Mouse (Mus musculus) right cerebral cortex, postnatal 4 days (tissue): ENCODE data around the gene Tmem132b.

Experiments
- DNase-seq: peaks from one replicate; pipeline ENCODE4 v3.0.0-alpha.2; 2022

Tmem132b gene

DNA sequence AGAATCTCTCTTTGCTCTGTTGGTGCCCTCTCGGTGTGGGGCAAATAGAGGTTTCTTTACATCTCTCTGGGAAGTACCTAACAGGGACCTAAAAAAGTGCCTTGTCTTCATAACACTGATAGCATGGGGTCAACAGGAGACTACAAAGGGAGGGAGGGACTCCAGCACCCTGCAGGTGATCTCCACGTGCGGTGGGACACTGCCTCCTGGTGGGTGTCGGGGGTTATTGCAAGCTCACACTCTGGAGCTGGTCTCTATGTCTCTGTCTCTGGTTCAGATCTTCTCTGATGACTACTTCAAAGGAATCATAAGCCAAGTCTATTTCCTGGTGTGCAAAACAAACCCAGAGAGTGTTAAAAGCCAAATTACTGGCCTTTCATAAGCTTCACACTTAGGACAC is 47.6 kb downstream of the Tmem132b start:
- no peak for DNase-seq

DNA sequence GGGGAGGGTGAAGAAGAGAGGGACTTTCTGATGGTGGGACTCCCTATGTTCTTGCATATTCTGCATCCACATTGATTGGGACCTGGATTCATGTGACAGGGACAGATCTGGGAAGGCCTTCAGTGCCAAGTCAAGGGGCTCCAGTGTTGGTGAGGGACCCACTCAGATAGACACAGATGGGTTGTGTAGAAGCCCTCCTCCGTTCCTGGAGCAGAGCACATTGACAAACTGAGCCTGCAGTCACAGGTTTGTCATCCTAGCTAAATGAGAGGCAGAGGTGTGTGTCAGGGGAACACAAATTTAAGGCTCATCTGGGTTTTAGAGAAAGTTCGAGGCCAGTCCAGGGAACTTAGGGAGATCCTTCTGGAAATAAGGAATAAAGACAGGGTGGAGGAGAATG is 51.7 kb downstream of the Tmem132b start:
- no peak for DNase-seq

DNA sequence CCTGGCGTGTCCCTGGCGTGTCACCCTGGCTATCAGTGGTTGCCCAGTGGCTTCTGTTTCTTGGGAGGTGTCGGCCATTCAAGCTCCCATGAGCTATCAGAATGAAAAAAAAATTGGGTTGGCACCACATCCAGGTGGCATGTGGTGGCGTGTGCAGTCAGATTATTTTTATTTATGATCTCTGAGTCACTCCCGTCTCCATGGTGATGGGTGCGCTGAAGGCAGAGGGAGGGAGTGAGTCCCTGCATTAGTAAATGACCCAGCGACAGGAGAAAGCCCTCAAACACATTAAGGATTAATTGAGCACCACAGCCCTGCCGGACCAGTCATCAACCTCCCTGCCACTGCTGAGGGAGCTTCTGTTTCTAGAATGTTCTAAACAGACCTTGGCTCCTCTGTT is 52.3 kb downstream of the Tmem132b start:
- no peak for DNase-seq

- no peak for DNase-seq
Measured at GRCm38 (mm10) chr5:125585211-125585610, 53.6 kb downstream of the Tmem132b start.

GRCm38 (mm10) chr5:125588203-125588602 is 56.6 kb downstream of the Tmem132b start:
- no peak for DNase-seq

- peak; percentile 32 for DNase-seq
Measured at GRCm38 (mm10) chr5:125588876-125589667, 57.5 kb downstream of the Tmem132b start.

DNA sequence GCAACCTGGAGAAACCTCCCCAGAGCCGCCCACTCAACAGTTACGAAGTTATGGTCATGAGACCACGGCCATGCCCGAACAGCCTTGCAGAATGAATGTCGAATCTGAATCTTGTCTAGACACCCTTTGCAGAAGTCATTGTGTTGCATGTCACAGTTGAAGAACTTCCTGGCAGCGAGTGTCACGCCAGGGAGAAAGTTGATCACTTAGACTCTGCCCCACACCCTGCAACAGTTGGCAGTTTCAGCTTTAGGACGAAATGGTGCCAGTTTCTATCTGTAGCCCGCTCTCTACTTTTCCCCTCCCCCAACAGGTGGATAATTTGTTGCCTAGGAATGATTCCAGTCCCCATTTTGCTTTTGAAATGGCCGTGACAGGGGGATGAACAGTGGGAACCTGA is 66.5 kb downstream of the Tmem132b start:
- no peak for DNase-seq

DNA sequence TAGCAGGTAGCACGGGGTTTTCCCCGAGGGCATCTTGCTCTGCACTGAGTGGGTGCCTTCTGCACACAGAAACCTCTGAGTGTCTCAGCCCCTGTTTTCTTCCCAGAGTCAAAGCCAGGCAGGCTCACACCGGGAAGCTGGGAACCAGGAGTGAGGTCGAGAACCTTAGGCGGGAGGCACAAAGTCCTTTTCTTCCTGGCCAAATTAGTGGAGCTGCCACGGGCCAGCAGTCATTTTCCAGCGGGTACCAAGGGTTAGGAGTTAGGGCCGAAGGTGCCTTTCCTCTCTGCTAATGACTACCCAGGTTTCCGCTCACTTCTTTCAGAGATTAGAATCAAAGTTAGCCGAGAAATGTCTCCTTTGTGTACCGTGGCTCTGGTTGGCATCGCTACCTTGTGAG is 75.6 kb downstream of the Tmem132b start:
- DNase-seq, result no peak

DNA sequence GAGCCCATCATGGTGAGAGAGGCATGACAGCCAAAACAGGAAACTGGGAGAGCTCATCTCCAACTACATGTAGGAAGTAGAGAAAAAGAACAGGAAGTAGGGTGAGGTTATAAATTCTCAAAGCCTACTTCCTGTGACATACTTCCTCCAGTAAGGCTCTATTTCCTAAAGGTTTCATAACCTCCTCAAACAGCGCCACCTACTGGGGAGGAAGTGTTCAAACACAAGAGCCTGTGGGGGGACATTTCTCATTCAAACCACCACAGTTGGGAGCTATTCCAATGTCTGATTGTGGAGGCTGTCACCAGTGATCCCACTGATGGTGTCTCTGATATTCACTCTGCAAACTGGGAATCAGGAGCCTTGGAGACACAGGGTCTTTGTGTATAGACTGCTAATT is 78.4 kb downstream of the Tmem132b start:
- no peak for DNase-seq

- no peak for DNase-seq
Measured at GRCm38 (mm10) chr5:125612460-125612859, 80.9 kb downstream of the Tmem132b start.

- no peak for DNase-seq
Measured at GRCm38 (mm10) chr5:125613136-125613535, 81.6 kb downstream of the Tmem132b start.

DNA sequence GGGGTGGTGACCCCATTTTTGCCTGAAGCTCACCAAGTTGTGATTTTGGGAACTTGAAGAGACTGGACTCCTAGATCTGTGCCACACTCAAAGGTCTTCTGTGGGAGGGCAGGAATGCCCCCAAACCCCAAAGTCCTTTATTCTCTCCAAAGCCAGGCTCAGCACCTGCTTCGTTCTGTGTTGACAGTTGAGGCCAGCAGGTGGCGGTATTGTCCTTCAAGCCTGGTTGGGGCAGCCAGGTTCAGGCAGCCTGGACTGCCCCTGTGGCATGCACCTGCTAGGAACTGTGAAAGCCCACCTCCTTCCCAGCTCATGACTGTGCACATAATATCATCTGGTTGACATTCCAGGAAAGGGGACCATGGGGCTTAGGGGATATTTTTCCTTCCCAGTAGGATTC is 82.8 kb downstream of the Tmem132b start:
- DNase-seq, result peak; percentile 62

DNA sequence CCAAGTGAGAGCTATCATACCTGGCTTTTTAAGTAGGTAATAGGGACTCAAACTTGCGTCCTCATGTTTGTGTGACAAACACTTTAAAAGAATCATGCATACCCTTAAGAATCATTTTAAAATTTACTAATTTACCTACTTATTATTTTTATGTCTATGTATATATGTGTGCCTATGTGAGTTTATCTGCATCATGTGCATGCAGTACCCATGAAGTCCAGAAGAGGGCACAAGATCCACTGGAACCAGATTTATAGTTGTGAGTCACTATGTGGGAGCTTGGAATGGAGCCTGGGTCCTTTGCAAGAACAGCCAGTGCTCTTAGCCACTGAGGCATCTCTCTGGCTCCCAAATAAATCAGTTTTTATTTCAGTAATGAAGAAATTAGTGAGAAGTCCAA is 85.5 kb downstream of the Tmem132b start:
- no peak for DNase-seq

- no peak for DNase-seq
Measured at GRCm38 (mm10) chr5:125627816-125628348, 96.3 kb downstream of the Tmem132b start.

GRCm38 (mm10) chr5:125634666-125635065 is 103.1 kb downstream of the Tmem132b start:
- no peak for DNase-seq

- DNase-seq, result peak; percentile 28
Measured at GRCm38 (mm10) chr5:125640966-125641365, 109.4 kb downstream of the Tmem132b start.

- no peak for DNase-seq
Measured at GRCm38 (mm10) chr5:125641531-125642147, 110.1 kb downstream of the Tmem132b start.

- DNase-seq, result no peak
Measured at GRCm38 (mm10) chr5:125648236-125648635, 116.7 kb downstream of the Tmem132b start.

- DNase-seq, result no peak
Measured at GRCm38 (mm10) chr5:125649982-125650381, 118.4 kb downstream of the Tmem132b start.

DNA sequence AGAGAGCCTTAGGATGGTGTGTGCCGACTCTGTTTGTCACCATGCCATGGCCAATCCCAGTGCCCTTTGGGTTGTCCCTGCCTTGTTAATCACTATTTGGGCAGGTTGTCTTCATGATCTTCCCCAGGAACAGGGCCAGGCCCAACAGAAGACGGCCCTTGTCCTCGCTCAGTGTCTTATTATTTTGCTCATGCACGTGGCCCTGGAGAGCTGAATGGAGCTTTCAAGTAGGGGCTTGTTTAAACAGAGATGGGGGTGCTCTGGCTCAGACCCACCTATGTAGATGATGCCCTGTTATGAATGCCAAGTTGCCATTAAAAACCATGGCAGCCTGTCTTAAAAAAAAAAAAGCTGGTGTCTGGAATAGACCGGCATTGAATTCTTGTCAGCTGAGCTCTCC is 126.5 kb downstream of the Tmem132b start:
- DNase-seq, result peak; percentile 18

DNA sequence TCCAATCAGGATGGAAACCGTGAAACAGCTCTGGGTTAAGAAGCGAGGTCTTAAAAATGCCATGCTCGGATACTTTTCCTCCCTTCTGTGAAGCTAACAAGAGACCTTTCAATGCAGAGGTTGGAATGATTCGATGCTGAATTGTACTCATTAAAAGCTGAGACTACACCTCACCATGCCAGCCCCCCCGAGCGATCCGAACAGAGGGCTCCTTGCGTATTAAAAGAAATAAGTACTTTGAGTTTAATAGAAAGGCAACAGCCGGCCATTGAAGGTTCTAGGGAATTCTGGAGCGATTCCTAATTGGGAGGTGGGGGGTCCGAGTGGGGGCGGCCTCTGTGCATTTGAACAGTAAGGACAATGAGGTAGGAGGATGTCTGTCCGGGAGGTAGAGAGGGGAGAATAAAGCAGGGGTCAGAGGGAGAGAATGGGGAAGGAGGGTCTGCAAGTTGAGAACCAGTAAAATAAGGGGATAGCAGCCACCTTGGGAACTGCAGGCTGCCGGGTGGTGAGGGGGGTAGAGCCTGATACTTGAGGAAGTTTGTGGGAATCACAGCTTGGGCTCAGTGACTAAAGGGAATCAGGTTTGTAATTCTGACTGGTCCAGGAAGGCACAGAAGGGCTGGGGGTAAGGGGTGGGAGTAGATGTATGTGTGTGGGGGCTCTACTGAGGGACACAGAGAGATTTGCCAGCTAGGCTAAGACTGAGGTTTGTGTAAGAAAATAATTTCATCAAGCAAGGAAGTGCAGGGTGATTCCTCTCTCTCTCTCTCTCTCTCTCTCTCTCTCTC is 127.6 kb downstream of the Tmem132b start:
- no peak for DNase-seq

GRCm38 (mm10) chr5:125675623-125676022 is 144.0 kb downstream of the Tmem132b start:
- peak; percentile 58 for DNase-seq

- no peak for DNase-seq
Measured at GRCm38 (mm10) chr5:125676025-125676623, 144.6 kb downstream of the Tmem132b start.
